ENCODE assay signal across 9 mouse cellular contexts in the genomic region with DNA sequence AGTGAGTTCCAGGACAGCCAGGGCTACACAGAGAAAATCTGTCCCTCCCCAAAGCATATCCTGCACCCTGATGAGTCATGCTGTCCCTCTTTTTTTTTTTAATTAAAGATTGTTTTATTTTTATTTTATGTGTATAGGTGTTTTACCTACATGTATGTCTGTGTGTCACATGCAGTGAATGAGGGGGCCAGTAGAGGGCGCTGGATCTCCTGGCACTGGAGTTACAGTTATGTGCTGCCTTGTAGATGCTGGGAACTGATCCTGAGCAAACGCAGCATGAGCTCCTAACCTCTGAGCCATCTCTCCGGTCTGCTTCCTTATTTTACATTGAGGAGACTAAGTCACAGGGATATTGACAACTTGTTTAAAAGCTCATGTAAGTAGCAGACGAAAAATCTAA. TPM values are rescaled to one million over a fixed set of nuclear protein-coding genes. Genes with fewer than 3 reads are reported as not detected.
DNase-seq lines count a peak whose midpoint lies in the region.
"Had no signal": no experiment of that assay in that cellular context is flagged by ENCODE, and none has a peak within 500 bp of the region (broad histone marks: within the 10 kb centered on the region; RNA-seq: fewer than 3 reads in every experiment).

No protein-coding gene starts in this region.

- intact Hi-C loops in gastrocnemius, postnatal 14 days (cut with DNase I; ENCODE audit: low total_unique reads): no loop called here

- peak; percentile 41 for DNase-seq in heart, postnatal 4 days
- no peak for DNase-seq in heart, adult 18-20 months
- DNase-seq in A20 (ENCODE audit: low read depth, low spot score) (peak; percentile 65), R1 (ENCODE audit: low read depth, low spot score) (peak; percentile 78)
- DNase-seq in lung, postnatal 14 days: peak; percentile 58
- no peak for DNase-seq in Muller cell, postnatal 12 days (ENCODE audit: inconsistent ontology term)
- no peak for DNase-seq in gastrocnemius, postnatal 14 days
- DNase-seq in frontal cortex, postnatal 14 days (ENCODE audit: low spot score in 2 of 2): no peak

RNA-seq across cellular contexts. Expression of gene Kctd11, which starts 1.9 kb away (rescaled TPM):
- 1 to 10 TPM; 3.3 TPM for total RNA-seq in heart, postnatal 4 days (2021)
- 1 to 10 TPM; 2.0 to 2.5 TPM for total RNA-seq in heart, adult 18-20 months (2021)
- 1 to 10 TPM; 2.0 TPM for total RNA-seq in gastrocnemius, postnatal 14 days (2021)

RNA-seq across cellular contexts. Expression of gene Tmem95, which starts 5.2 kb away (rescaled TPM):
- total RNA-seq in heart, postnatal 4 days (2021): not detected
- not detected for total RNA-seq in heart, adult 18-20 months (2021)
- not detected for total RNA-seq in gastrocnemius, postnatal 14 days (2021)
- total RNA-seq: adrenal gland, postnatal 25 days had no signal

RNA-seq across cellular contexts. Expression of gene Acap1, which starts 12.3 kb away (rescaled TPM):
- total RNA-seq in heart, postnatal 4 days (2021): 1 to 10 TPM; 2.8 to 3.2 TPM
- 1 to 10 TPM in 1 of 2 experiments, under 1 TPM in 1; 0.72 to 4.4 TPM for total RNA-seq in heart, adult 18-20 months (2021)
- total RNA-seq in gastrocnemius, postnatal 14 days (2021): under 1 TPM; 0.33 to 0.55 TPM

RNA-seq across cellular contexts. Expression of gene 2810408A11Rik, which starts 17.7 kb away (rescaled TPM):
- total RNA-seq in heart, postnatal 4 days (2021): 1 to 10 TPM; 5.2 to 6.2 TPM
- under 1 TPM in 1 of 2 experiments, not detected in 1; 0.41 TPM for total RNA-seq in heart, adult 18-20 months (2021)
- total RNA-seq in gastrocnemius, postnatal 14 days (2021): under 1 TPM; 0.62 to 0.84 TPM

RNA-seq across cellular contexts. Expression of gene Neurl4, which starts 17.8 kb away (rescaled TPM):
- 10 to 100 TPM; 45.8 to 48.5 TPM for total RNA-seq in heart, postnatal 4 days (2021)
- total RNA-seq in heart, adult 18-20 months (2021): 10 to 100 TPM; 42.1 to 48.0 TPM
- 10 to 100 TPM; 27.2 to 29.1 TPM for total RNA-seq in gastrocnemius, postnatal 14 days (2021)

Comparison
In these comparisons a context has a peak if more than half of its experiments do, and no peak if none do; other contexts are left out.
1. DNase-seq: peak in heart, postnatal 4 days (single experiment), A20 (single experiment), R1 (single experiment) and lung, postnatal 14 days (single experiment); none in heart, adult 18-20 months (0 of 2), Muller cell, postnatal 12 days (single experiment), gastrocnemius, postnatal 14 days (single experiment) and frontal cortex, postnatal 14 days (0 of 2).